Mouse (Mus musculus): ENCODE measurements at regions not wholly inside any gene's neighbourhood (a gene's known extent, or its start where the extent isn't known, plus 50 kb on each side); places are given as distances from the start of the nearest gene placed in this dataset.

DNA sequence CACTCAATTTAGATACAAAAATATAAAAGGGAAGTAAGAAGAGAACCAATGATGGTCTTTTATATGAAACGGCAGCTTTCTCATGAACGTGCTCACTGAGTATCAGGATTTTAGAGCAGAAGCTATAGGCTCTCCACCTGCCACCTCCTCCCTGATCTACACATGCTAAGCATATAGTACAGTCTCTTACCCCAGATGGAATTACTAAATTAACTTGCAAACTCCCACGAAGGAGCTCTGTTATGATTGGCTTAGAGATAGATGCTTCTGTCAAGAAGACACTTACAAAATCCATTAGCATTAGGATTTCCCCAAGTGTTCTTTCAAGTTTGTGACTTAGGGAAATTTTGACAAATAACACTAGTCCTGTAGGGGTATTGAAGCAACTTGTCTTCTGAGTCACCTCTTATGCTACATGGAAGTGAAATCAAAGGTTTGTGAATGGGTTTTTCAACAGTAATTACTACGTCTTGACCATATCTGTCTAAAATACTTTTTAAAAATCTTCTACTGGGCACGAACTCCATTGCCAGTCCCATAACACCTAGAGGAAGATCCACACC is 60.6 kb downstream of the Crygs start:
- DNase-seq = no peak

DNA sequence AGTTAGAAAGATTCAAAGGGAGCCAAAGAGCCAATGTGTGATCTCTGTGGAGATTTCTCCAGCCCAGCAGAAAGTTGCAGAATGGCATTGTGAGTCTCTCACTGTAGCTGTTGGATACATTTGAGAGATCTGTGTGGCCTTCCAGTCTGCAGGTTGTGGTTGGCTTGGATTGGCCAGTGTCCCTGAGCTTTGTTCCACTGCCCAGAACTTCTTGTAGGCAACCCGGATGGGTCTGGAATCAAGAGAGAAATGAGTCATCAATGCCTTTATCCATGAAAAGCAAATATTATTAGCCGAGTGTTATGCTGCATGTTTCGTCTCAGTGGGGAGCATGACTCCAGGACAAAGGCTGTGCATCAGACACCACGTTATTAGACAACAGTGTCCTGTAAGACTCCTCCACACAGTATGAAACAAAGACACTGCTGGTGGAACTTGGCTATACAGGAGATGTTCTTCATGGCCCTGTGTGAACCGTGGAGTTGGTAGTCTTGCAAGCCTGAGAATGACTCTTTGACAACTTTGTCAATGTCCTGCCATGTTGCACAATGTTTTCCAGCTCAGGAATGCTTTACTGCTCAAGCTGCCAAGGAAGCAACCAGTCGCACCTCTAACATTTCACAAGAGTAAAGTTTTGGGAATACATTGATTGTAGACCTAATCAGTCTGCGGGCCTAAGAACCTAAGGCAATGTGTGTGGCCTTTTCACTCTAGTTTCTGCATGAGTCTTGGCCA is 67.1 kb downstream of the Crygs start:
- DNase-seq = peak; percentile 65

GRCm38 (mm10) chr16:22743461-22743860 is 67.9 kb downstream of the Crygs start:
- DNase-seq = peak; percentile 75

GRCm38 (mm10) chr16:22741496-22741895 is 69.9 kb downstream of the Crygs start:
- DNase-seq = no peak

DNA sequence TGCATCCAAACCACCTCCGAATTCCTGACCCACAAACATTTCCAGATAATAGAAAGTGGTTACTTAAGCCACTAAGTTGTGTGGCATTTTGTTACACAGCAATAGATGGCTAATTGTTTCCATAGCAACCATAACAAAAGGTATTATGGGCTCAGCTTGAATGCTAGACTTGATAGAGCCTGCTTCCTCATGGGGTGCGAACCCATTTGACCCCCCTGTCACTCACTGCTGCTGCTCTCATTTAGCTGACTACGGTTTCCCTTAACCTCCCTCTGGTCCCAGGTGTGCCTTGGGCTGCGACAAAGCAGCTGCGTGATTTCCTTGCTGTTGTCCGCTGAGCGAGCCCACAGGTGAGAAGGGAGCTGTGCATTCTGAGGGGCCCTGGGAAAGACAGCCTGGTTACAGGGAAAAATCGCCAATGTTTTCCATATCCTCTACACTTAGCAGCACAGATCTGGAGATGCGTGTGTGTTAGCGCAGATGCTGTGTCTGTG is 76.8 kb downstream of the Crygs start:
- no peak for DNase-seq

DNA sequence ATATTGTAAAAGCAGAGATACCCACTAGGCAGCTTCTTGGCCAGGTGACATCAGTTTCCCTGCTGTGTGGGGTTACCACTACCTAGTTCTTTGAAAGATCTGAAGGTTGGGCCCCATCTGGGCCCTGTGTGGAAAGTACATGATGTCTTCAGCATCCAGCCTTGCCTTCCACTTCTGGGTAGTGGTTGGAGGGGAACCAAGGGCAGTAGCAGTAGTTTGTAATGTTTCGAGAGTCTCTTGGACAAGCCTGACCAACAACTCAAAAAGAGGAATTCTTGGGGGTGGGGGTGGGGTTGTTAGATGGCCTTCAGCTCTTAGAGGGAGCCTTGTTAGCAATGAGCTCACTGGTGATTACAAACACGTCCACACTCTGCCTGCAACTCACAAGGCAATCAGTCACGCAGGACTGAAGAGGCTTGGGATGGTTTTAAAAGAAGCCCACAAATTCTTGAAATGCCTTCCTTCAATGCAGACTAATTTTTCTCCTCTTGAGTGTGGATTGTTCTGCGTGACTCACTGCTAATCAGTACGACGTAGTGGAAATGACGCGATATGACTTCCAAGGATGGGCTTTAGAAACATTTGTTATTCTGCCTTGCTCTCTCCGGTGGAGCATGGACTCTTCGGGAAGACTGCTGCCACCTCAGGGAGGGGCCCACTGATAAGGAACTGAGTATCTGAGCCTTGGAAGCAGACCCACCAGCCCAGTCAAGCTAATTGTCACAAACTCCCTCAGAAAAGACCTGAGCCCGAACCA is 76.9 kb upstream of the Dgkg start:
- DNase-seq = no peak

DNA sequence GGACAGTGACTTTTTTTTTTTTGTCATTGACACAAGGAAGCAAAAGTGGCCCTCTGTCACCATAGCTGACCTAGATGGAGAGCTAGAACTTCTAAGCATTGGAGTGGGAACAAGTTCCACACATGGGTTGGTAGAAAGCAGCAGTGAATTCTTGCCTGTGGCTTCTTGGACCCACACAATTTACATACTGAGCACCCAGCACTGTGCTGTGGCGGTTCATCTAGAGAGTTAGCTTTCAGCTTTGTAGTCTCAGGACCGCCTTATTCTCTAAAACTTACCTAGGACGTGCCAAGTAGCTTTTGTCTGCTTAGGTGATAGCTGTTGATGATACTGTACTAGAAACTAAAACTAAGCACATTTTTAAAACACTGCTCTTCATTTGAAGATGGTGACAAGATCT is 72.1 kb upstream of the Dgkg start:
- no peak for DNase-seq

DNA sequence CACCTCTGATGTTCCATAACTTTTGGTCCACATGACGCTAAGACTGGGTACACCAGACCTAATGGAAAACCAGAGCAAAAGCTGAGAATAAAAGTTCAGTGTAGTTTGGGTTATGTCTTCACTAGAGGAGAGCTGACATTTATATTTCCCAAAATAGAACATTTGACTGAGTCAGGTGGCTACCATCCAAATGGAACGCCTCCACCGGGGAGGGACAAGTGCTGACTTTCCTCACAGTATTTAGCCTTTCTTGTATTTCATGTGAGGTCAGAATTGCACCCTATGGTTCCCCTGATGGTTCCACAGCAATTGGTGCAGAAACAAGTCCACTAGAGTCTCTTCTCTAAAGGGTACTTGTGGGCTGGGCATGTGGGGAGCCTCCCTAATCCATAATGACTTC is 68.2 kb upstream of the Dgkg start:
- no peak for DNase-seq

DNA sequence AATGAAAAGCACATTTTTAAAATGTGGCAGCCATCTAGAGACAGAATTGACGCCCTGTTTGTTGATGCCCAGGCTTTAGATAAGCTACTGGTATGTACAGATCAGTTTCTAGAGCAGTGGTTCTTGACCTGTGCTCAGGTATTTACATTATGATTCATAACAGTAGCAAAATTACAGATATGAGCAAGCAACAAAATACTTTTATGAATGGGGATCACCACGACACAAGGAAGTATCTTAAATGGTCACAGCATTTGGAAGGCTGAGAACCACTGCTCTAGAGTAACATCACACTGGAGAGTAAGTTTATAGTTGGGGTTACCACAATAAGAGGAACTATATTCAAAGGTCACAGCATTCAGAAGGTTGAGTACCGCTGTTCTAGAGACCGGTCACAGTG is 66.3 kb upstream of the Dgkg start:
- DNase-seq = no peak

- DNase-seq = no peak
Measured at GRCm38 (mm10) chr16:22719791-22720190, 62.8 kb upstream of the Dgkg start.

DNA sequence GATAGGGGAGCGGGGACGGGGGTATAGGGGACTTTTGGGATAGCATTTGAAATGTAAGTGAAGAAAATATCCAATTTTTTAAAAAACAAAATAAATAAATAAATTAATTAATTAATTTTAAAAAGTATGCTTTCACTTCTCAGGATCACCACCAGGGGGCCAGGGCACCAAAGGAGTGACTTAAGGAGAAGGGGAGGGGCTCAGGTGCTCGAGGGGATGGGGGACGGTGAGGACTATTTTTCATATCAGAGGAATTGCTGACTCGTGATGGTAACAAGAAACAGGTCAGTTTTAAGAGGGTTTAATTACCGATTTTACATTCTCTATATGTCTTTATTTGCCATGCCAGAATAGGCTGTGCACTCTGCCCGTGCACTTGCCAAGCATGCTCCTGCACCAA is 62.3 kb upstream of the Dgkg start:
- DNase-seq = no peak

- no peak for DNase-seq
Measured at GRCm38 (mm10) chr16:22717462-22717861, 60.4 kb upstream of the Dgkg start.

GRCm38 (mm10) chr16:22716306-22716830 is 59.3 kb upstream of the Dgkg start:
- DNase-seq = no peak

- no peak for DNase-seq
Measured at GRCm38 (mm10) chr16:22714315-22714714, 57.3 kb upstream of the Dgkg start.

DNA sequence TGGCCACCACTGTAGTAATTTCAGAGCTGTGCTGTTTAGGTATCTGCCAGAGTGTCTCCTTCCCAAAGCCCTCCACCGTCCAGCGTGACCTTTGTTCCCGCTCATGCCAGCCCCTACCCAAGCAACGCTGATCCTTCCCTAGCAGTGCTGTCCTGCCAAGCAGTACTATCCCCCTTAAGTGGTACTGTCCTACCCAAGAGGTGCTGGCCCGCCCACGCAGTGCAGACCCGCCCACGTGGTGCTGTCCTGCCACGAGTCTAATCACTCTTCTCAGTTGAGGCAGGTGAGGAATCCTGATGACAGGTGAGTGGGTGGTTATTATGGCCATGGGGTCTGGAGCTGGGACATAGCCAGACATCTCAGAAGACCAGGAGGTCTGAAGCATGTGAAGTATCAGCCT is 51.7 kb upstream of the Dgkg start:
- peak; percentile 34 for DNase-seq
